Mouse (Mus musculus): ENCODE results near the gene Zfp618.

DNA sequence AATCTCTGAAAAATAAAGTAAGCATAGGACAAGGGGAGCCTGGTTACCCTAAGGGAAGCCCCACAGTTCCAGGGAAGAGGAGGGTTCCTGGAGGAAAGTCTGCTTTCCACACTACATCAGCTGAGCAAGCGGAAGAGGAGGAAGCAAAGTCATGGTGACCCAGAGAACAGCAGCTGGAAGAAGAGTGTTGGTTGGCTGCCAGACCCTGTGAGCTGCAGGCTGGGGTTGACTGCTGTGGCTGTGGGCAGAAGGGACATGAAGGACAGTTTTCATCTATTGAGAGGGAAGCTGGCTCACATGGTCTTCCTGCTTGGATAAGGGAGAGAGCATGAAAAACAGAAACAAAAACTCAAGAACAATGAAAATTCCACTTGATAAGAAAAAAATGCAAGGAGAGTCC lies 132.2 kb downstream of the Zfp618 start:
- TF ChIP-seq POLR2A (IDR thresholded peaks at IDR 0.05; ENCODE audit: insufficient read depth, low read depth, low read length) (no peak), CTCF (IDR thresholded peaks at IDR 0.05; ENCODE audit: insufficient read depth, low read depth, low read length) (no peak)
